8 mouse cellular contexts compared by ENCODE assay signal in genomic region chr10:7680731-7681301, GRCm38 (mm10). TPM values are rescaled to one million over a fixed set of nuclear protein-coding genes. Genes with fewer than 3 reads are reported as not detected.
A peak's percentile ranks its signal among the peaks of the same experiment; 100 is the strongest.
DNase-seq lines count a peak whose midpoint lies in the region; ATAC-seq and TF ChIP-seq lines count a peak whose summit lies in the region.

Pcmt1 (minus strand) TSS chr10:7681136.
Lats1 (plus strand) TSS chr10:7681214.

- peak within 1 kb of the TSS; percentile 87 for H3K4me2 ChIP-seq in heart, embryonic 13.5 days
- peak within 1 kb of the TSS; percentile 86 for H3K4me2 ChIP-seq in liver, embryonic 11.5 days
- peak within 1 kb of the TSS; percentile 89 for H3K4me2 ChIP-seq in myocyte (ENCODE audit: low read depth)

- H3K9ac ChIP-seq in heart, embryonic 13.5 days, result peak within 1 kb of the TSS; percentile 100
- H3K9ac ChIP-seq in liver, embryonic 11.5 days (ENCODE audit: low read depth, low read length), result peak within 1 kb of the TSS; percentile 98

- H3ac ChIP-seq in myocyte (ENCODE audit: control insufficient read depth, insufficient read length), result peak within 1 kb of the TSS; percentile 98

- H3K27ac ChIP-seq in heart, embryonic 13.5 days (replicated peaks), result peak within 1 kb of the TSS; percentile 98
- peak within 1 kb of the TSS; percentile 96 for H3K27ac ChIP-seq in liver, embryonic 11.5 days (ENCODE audit: low read depth, low read length)

- H3K4me1 ChIP-seq in heart, embryonic 13.5 days, result peaks cover 49% of the 10 kb centered on the region
- peaks cover 12% of the 10 kb centered on the region for H3K4me1 ChIP-seq in liver, embryonic 11.5 days (replicated peaks; ENCODE audit: control insufficient read depth, insufficient read depth, low read length)

- peak; percentile 88 for TF ChIP-seq POLR2A in myocyte (IDR thresholded peaks at IDR 0.05; ENCODE audit: insufficient read length, low read depth)

- H3K36me3 ChIP-seq in heart, embryonic 13.5 days, result peaks cover 39% of the 10 kb centered on the region
- H3K36me3 ChIP-seq in liver, embryonic 11.5 days (ENCODE audit: control insufficient read depth, insufficient read depth, low read length), result peaks cover 28% of the 10 kb centered on the region
- H3K36me3 ChIP-seq in myocyte (ENCODE audit: control insufficient read depth, insufficient read depth), result peaks cover 13% of the 10 kb centered on the region

- under 1% methylated on average over 63 of the region's 65 CpGs for WGBS in heart, embryonic 13.5 days
- 1% methylated on average over 64 of the region's 65 CpGs for WGBS in liver, embryonic 11.5 days

- peaks cover 80% of the 10 kb centered on the region for H3K79me2 ChIP-seq in myocyte (ENCODE audit: control insufficient read depth, insufficient read depth)

- no peaks in the 10 kb centered on the region for H3K27me3 ChIP-seq in heart, embryonic 13.5 days (replicated peaks)
- H3K27me3 ChIP-seq in liver, embryonic 11.5 days (replicated peaks; ENCODE audit: control insufficient read depth, insufficient read depth, low read length), result no peaks in the 10 kb centered on the region
- H3K27me3 ChIP-seq in myocyte (ENCODE audit: control insufficient read depth, insufficient read depth, insufficient read length), result no peaks in the 10 kb centered on the region

- H3K4me3 ChIP-seq in heart, embryonic 13.5 days, result peak within 1 kb of the TSS; percentile 95
- H3K4me3 ChIP-seq in liver, embryonic 11.5 days (ENCODE audit: low read depth, low read length), result peak within 1 kb of the TSS; percentile 95
- H3K4me3 ChIP-seq in myocyte, result peak within 1 kb of the TSS; percentile 60

- peak; percentile 90 for DNase-seq in CD4-positive, CD25-positive, alpha-beta regulatory T cell, adult 2 months (ENCODE audit: low read depth, low spot score)
- peak; percentile 49 for DNase-seq in c-Kit-negative CD71-positive TER-119-positive erythroid progenitor cells, embryonic 14.5 days (ENCODE audit: low read depth, low spot score)
- peak; percentile 35 for DNase-seq in fibroblast of lung, adult 2 months (ENCODE audit: low read depth)
- peak; percentile 93 for DNase-seq in kidney, postnatal 10 days
- DNase-seq in liver, embryonic 11.5 days (ENCODE audit: low spot score), result peak; percentile 91
- peak; percentile 83 to 94 for DNase-seq in spleen, postnatal 4 days (ENCODE audit: low spot score in 2 of 2)

- no peaks in the 10 kb centered on the region for H3K9me3 ChIP-seq in heart, embryonic 13.5 days
- H3K9me3 ChIP-seq in liver, embryonic 11.5 days (ENCODE audit: control insufficient read depth, low read length), result no peaks in the 10 kb centered on the region

- peak; percentile 66 for ATAC-seq in heart, embryonic 13.5 days (ENCODE audit: extremely low read depth, insufficient number of reproducible peaks, low FRiP score, low TSS enrichment)
- ATAC-seq in liver, embryonic 11.5 days (replicated peaks; ENCODE audit: low FRiP score), result peak; percentile 86

TF ChIP-seq in myocyte, 11 proteins besides CTCF, POLR2A, EP300 and RAD21:
- peak; percentile 83 for TF ChIP-seq POLR2AphosphoS2 (IDR thresholded peaks at IDR 0.05; ENCODE audit: insufficient read length, low read depth)
- TF ChIP-seq USF1 (IDR thresholded peaks at IDR 0.05; ENCODE audit: low read depth), result peak; percentile 11
- TF ChIP-seq REST (IDR thresholded peaks at IDR 0.05; ENCODE audit: insufficient read depth, insufficient read length), result peak; percentile 42
- TF ChIP-seq TCF12 (IDR thresholded peaks at IDR 0.05; ENCODE audit: insufficient read depth, poor library complexity, severe bottlenecking), result no peak
TF ChIP-seq in myocyte: peak in this region for 3.

RNA-seq across cellular contexts. Expression of gene Pcmt1, which starts in this region (rescaled TPM):
- polyA plus RNA-seq in heart, embryonic 13.5 days (2015; fragmentation: Nextera tagmentation; extraction: Ambion mirVana), result 117 and 134 TPM in 2 replicates
- polyA plus RNA-seq in liver, embryonic 11.5 days (2014; fragmentation: Nextera tagmentation; extraction: Ambion mirVana), result 137 and 143 TPM in 2 replicates
- polyA plus RNA-seq in myocyte (2012; fragmentation: generic; extraction: Trizol), result 61.6 TPM

RNA-seq across cellular contexts. Expression of gene Lats1, which starts in this region (rescaled TPM):
- 3.0 and 3.1 TPM in 2 replicates for polyA plus RNA-seq in heart, embryonic 13.5 days (2015; fragmentation: Nextera tagmentation; extraction: Ambion mirVana)
- 7.7 and 7.9 TPM in 2 replicates for polyA plus RNA-seq in liver, embryonic 11.5 days (2014; fragmentation: Nextera tagmentation; extraction: Ambion mirVana)
- 5.0 TPM for polyA plus RNA-seq in myocyte (2012; fragmentation: generic; extraction: Trizol)

Comparison
In these comparisons a context has a peak if more than half of its experiments do, and no peak if none do; other contexts are left out.
1. Peak in every context shown above with its lines: DNase-seq, ATAC-seq, H3K4me3 ChIP-seq and H3K27ac ChIP-seq.
2. DNase-seq: peak in every context shown above with its lines; median percentile 93 in kidney, postnatal 10 days; 91 in liver, embryonic 11.5 days; 90 in CD4-positive, CD25-positive, alpha-beta regulatory T cell, adult 2 months; 88 in spleen, postnatal 4 days; 49 in c-Kit-negative CD71-positive TER-119-positive erythroid progenitor cells, embryonic 14.5 days; 35 in fibroblast of lung, adult 2 months.